Mouse (Mus musculus): Measurements from ENCODE around the gene Khk. TPM values are rescaled to one million over a fixed set of nuclear protein-coding genes. Genes with fewer than 3 reads are reported as not detected.

The Khk gene
- polyA plus RNA-seq, 1 experiment = 579 TPM

- 91% methylated on average over 31 of the region's 31 CpGs for WGBS
- no peak overlapping the region for H3K27ac ChIP-seq (ENCODE audit: insufficient read depth, low read depth, low read length)
- peaks cover 8% of the 10 kb centered on the region for H3K4me1 ChIP-seq (ENCODE audit: control insufficient read depth, insufficient read depth, insufficient read length, low read length)
- TF ChIP-seq POLR2A (IDR thresholded peaks at IDR 0.05; ENCODE audit: low read depth, low read length) (no peak), CTCF (IDR thresholded peaks at IDR 0.05; ENCODE audit: extremely low read depth, insufficient read length, insufficient replicate concordance, low read depth, low read length) (no peak)
- H3K27me3 ChIP-seq (ENCODE audit: control insufficient read depth, insufficient read depth, low read length) = no peaks in the 10 kb centered on the region
- H3K4me3 ChIP-seq (ENCODE audit: low read depth, low read length) = no peak overlapping the region
- no peaks in the 10 kb centered on the region; the same call in 1 of the 2 replicates for H3K36me3 ChIP-seq (ENCODE audit: control insufficient read depth, insufficient read depth, low read length)
Observed at GRCm38 (mm10) chr5:30917891-30918670, 3.1 kb upstream of the Khk start.

GRCm38 (mm10) chr5:30918691-30919090, 2.5 kb upstream of the Khk start:
- Histone ChIP-seq H3K4me1 (ENCODE audit: control insufficient read depth, insufficient read depth, insufficient read length, low read length) (peaks cover 10% of the 10 kb centered on the region), H3K4me3 (ENCODE audit: low read depth, low read length) (no peak overlapping the region), H3K27me3 (ENCODE audit: control insufficient read depth, insufficient read depth, low read length) (no peaks in the 10 kb centered on the region), H3K27ac (ENCODE audit: insufficient read depth, low read depth, low read length) (no peak overlapping the region), H3K36me3 (ENCODE audit: control insufficient read depth, insufficient read depth, low read length) (no peaks in the 10 kb centered on the region; the same call in 1 of the 2 replicates)
- WGBS = 93% methylated on average over 8 of the region's 8 CpGs
- TF ChIP-seq CTCF (IDR thresholded peaks at IDR 0.05; ENCODE audit: extremely low read depth, insufficient read length, insufficient replicate concordance, low read depth, low read length) = no peak
- no peak for TF ChIP-seq POLR2A (IDR thresholded peaks at IDR 0.05; ENCODE audit: low read depth, low read length)

GRCm38 (mm10) chr5:30919831-30920614, 1.2 kb upstream of the Khk start:
- no peak for TF ChIP-seq POLR2A (IDR thresholded peaks at IDR 0.05; ENCODE audit: low read depth, low read length)
- TF ChIP-seq CTCF (IDR thresholded peaks at IDR 0.05; ENCODE audit: extremely low read depth, insufficient read length, insufficient replicate concordance, low read depth, low read length) = no peak
- 67% methylated on average over 11 of the region's 11 CpGs for WGBS
- peaks cover 22% of the 10 kb centered on the region for H3K4me1 ChIP-seq (ENCODE audit: control insufficient read depth, insufficient read depth, insufficient read length, low read length)
- peak overlapping the region; percentile 95 for H3K27ac ChIP-seq (ENCODE audit: insufficient read depth, low read depth, low read length)
- no peaks in the 10 kb centered on the region; the same call in 1 of the 2 replicates for H3K36me3 ChIP-seq (ENCODE audit: control insufficient read depth, insufficient read depth, low read length)
- H3K27me3 ChIP-seq (ENCODE audit: control insufficient read depth, insufficient read depth, low read length) = no peaks in the 10 kb centered on the region
- peak overlapping the region; percentile 59 for H3K4me3 ChIP-seq (ENCODE audit: low read depth, low read length)

- H3K4me3 ChIP-seq (ENCODE audit: low read depth, low read length) = peak overlapping the region; percentile 59
- no peaks in the 10 kb centered on the region for H3K27me3 ChIP-seq (ENCODE audit: control insufficient read depth, insufficient read depth, low read length)
- peaks cover 20% of the 10 kb centered on the region for H3K4me1 ChIP-seq (ENCODE audit: control insufficient read depth, insufficient read depth, insufficient read length, low read length)
- WGBS = 28% methylated on average over 19 of the region's 19 CpGs
- peak overlapping the region; percentile 95 for H3K27ac ChIP-seq (ENCODE audit: insufficient read depth, low read depth, low read length)
- TF ChIP-seq CTCF (IDR thresholded peaks at IDR 0.05; ENCODE audit: extremely low read depth, insufficient read length, insufficient replicate concordance, low read depth, low read length) = no peak
- TF ChIP-seq POLR2A (IDR thresholded peaks at IDR 0.05; ENCODE audit: low read depth, low read length) = peak; percentile 68
- no peaks in the 10 kb centered on the region; the same call in 1 of the 2 replicates for H3K36me3 ChIP-seq (ENCODE audit: control insufficient read depth, insufficient read depth, low read length)
Observed at GRCm38 (mm10) chr5:30920621-30921020, 610 bp upstream of the Khk start.

GRCm38 (mm10) chr5:30922581-30923041, 1.4 kb downstream of the Khk start:
- 30% methylated on average over 10 of the region's 10 CpGs for whole genome bisulfite sequencing
- H3K36me3 ChIP-seq (ENCODE audit: control insufficient read depth, insufficient read depth, low read length) = peaks cover 3% of the 10 kb centered on the region
- peaks cover 38% of the 10 kb centered on the region for H3K4me1 ChIP-seq (ENCODE audit: control insufficient read depth, insufficient read depth, insufficient read length, low read length)
- no peaks in the 10 kb centered on the region for H3K27me3 ChIP-seq (ENCODE audit: control insufficient read depth, insufficient read depth, low read length)
- H3K27ac ChIP-seq (ENCODE audit: insufficient read depth, low read depth, low read length) = peak overlapping the region; percentile 63
- TF ChIP-seq CTCF (IDR thresholded peaks at IDR 0.05; ENCODE audit: extremely low read depth, insufficient read length, insufficient replicate concordance, low read depth, low read length) = no peak
- no peak for TF ChIP-seq POLR2A (IDR thresholded peaks at IDR 0.05; ENCODE audit: low read depth, low read length)
- H3K4me3 ChIP-seq (ENCODE audit: low read depth, low read length) = peak overlapping the region; percentile 62

- TF ChIP-seq POLR2A (IDR thresholded peaks at IDR 0.05; ENCODE audit: low read depth, low read length) = no peak
- no peak for TF ChIP-seq CTCF (IDR thresholded peaks at IDR 0.05; ENCODE audit: extremely low read depth, insufficient read length, insufficient replicate concordance, low read depth, low read length)
- no peaks in the 10 kb centered on the region for H3K27me3 ChIP-seq (ENCODE audit: control insufficient read depth, insufficient read depth, low read length)
- peak overlapping the region; percentile 62 for H3K4me3 ChIP-seq (ENCODE audit: low read depth, low read length)
- peaks cover 4% of the 10 kb centered on the region for H3K36me3 ChIP-seq (ENCODE audit: control insufficient read depth, insufficient read depth, low read length)
- peak overlapping the region; percentile 31; the same call in 1 of the 2 replicates for H3K27ac ChIP-seq (ENCODE audit: insufficient read depth, low read depth, low read length)
- WGBS = 76% methylated on average over 6 of the region's 6 CpGs
- H3K4me1 ChIP-seq (ENCODE audit: control insufficient read depth, insufficient read depth, insufficient read length, low read length) = peaks cover 42% of the 10 kb centered on the region
Observed at GRCm38 (mm10) chr5:30923119-30923518, 1.9 kb downstream of the Khk start.

- 66% methylated on average over 8 of the region's 8 CpGs for WGBS
Observed at GRCm38 (mm10) chr5:30924614-30925013, 3.4 kb downstream of the Khk start.

More at GRCm38 (mm10) chr5:30924614-30925013, 3.4 kb downstream of the Khk start:
- peak overlapping the region; percentile 6; the same call in 1 of the 2 replicates for H3K4me3 ChIP-seq (ENCODE audit: low read depth, low read length)
- peak overlapping the region; percentile 97 for H3K27ac ChIP-seq (ENCODE audit: insufficient read depth, low read depth, low read length)
- H3K4me1 ChIP-seq (ENCODE audit: control insufficient read depth, insufficient read depth, insufficient read length, low read length) = peaks cover 43% of the 10 kb centered on the region
- H3K36me3 ChIP-seq (ENCODE audit: control insufficient read depth, insufficient read depth, low read length) = peaks cover 9% of the 10 kb centered on the region
- no peaks in the 10 kb centered on the region for H3K27me3 ChIP-seq (ENCODE audit: control insufficient read depth, insufficient read depth, low read length)
- TF ChIP-seq POLR2A (IDR thresholded peaks at IDR 0.05; ENCODE audit: low read depth, low read length) (no peak), CTCF (IDR thresholded peaks at IDR 0.05; ENCODE audit: extremely low read depth, insufficient read length, insufficient replicate concordance, low read depth, low read length) (no peak)
